Mouse (Mus musculus): ENCODE measurements at regions not wholly inside any gene's neighbourhood (a gene's known extent, or its start where the extent isn't known, plus 50 kb on each side); places are given as distances from the start of the nearest gene placed in this dataset.
A peak's percentile ranks its signal among the peaks of the same experiment; 100 is the strongest.

- Histone ChIP-seq H3K27ac (ENCODE audit: control insufficient read depth, insufficient read depth, low read depth, low read length) (no peak overlapping the region), H3K36me3 (ENCODE audit: control insufficient read depth, insufficient read depth, low read length) (no peaks in the 10 kb centered on the region), H3K27me3 (ENCODE audit: control insufficient read depth, insufficient read depth, low read length) (no peaks in the 10 kb centered on the region), H3K4me3 (ENCODE audit: control insufficient read depth, low read depth, low read length) (no peak overlapping the region), H3K4me1 (ENCODE audit: control insufficient read depth, insufficient read depth, low read length) (no peaks in the 10 kb centered on the region)
- TF ChIP-seq CTCF (IDR thresholded peaks at IDR 0.05; ENCODE audit: control insufficient read depth, insufficient read depth, insufficient replicate concordance, low read depth, low read length): no peak
- TF ChIP-seq POLR2A (IDR thresholded peaks at IDR 0.05; ENCODE audit: control insufficient read depth, low read depth, low read length): no peak
Measured at GRCm38 (mm10) chr2:28349911-28350310, 96.7 kb upstream of the Ppp1r26 start.

GRCm38 (mm10) chr2:28351445-28351844 lies 95.2 kb upstream of the Ppp1r26 start:
- no peak overlapping the region for H3K4me3 ChIP-seq (ENCODE audit: control insufficient read depth, low read depth, low read length)
- no peak for TF ChIP-seq CTCF (IDR thresholded peaks at IDR 0.05; ENCODE audit: control insufficient read depth, insufficient read depth, insufficient replicate concordance, low read depth, low read length)
- TF ChIP-seq POLR2A (IDR thresholded peaks at IDR 0.05; ENCODE audit: control insufficient read depth, low read depth, low read length): no peak
- H3K27me3 ChIP-seq (ENCODE audit: control insufficient read depth, insufficient read depth, low read length): no peaks in the 10 kb centered on the region
- H3K36me3 ChIP-seq (ENCODE audit: control insufficient read depth, insufficient read depth, low read length): no peaks in the 10 kb centered on the region
- H3K4me1 ChIP-seq (ENCODE audit: control insufficient read depth, insufficient read depth, low read length): no peaks in the 10 kb centered on the region
- H3K27ac ChIP-seq (ENCODE audit: control insufficient read depth, insufficient read depth, low read depth, low read length): no peak overlapping the region

DNA sequence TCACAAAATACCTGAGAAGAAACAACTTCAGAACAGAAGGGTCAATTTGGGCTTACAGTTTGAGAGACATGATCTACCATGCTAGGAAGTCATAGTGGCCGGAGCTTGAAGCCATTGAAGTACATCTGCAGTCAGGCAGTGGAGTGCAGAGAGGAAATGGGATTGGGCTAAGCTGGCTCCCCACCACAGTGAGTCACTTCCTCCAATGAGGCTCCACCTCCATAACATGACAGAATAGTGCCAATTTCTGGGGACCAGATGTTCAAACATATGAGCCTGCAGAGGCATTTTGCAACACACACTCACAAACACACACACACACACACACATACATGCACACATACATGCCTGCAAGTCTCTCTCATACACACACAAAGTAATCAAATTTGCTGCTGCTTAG lies 93.7 kb upstream of the Ppp1r26 start:
- Histone ChIP-seq H3K27ac (ENCODE audit: control insufficient read depth, insufficient read depth, low read depth, low read length) (no peak overlapping the region), H3K4me3 (ENCODE audit: control insufficient read depth, low read depth, low read length) (no peak overlapping the region), H3K4me1 (ENCODE audit: control insufficient read depth, insufficient read depth, low read length) (no peaks in the 10 kb centered on the region), H3K27me3 (ENCODE audit: control insufficient read depth, insufficient read depth, low read length) (no peaks in the 10 kb centered on the region), H3K36me3 (ENCODE audit: control insufficient read depth, insufficient read depth, low read length) (no peaks in the 10 kb centered on the region)
- TF ChIP-seq POLR2A (IDR thresholded peaks at IDR 0.05; ENCODE audit: control insufficient read depth, low read depth, low read length) (no peak), CTCF (IDR thresholded peaks at IDR 0.05; ENCODE audit: control insufficient read depth, insufficient read depth, insufficient replicate concordance, low read depth, low read length) (no peak)

DNA sequence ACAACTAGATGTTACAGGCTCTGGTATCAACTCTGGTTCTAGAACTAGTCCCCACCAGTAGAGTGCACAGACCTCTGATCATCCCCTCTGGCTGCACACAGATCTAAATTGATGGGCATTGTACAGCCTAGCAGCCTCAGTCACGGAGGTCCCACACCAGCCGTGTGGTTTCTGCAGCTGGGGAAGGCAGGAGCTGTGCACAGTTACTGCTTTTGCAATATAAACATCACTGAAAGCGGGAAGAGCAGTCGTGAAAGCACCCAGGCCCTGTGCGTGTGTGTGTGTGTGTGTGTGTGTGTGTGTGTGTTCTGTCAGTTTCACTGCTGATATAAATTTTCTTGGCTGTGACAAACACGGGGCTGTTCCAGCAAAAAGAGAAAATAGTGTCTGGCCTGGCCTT lies 84.4 kb upstream of the Ppp1r26 start:
- Histone ChIP-seq H3K4me1 (ENCODE audit: control insufficient read depth, insufficient read depth, low read length) (no peaks in the 10 kb centered on the region), H3K36me3 (ENCODE audit: control insufficient read depth, insufficient read depth, low read length) (no peaks in the 10 kb centered on the region), H3K27ac (ENCODE audit: control insufficient read depth, insufficient read depth, low read depth, low read length) (no peak overlapping the region), H3K27me3 (ENCODE audit: control insufficient read depth, insufficient read depth, low read length) (no peaks in the 10 kb centered on the region), H3K4me3 (ENCODE audit: control insufficient read depth, low read depth, low read length) (no peak overlapping the region)
- TF ChIP-seq CTCF (IDR thresholded peaks at IDR 0.05; ENCODE audit: control insufficient read depth, insufficient read depth, insufficient replicate concordance, low read depth, low read length): no peak
- no peak for TF ChIP-seq POLR2A (IDR thresholded peaks at IDR 0.05; ENCODE audit: control insufficient read depth, low read depth, low read length)

DNA sequence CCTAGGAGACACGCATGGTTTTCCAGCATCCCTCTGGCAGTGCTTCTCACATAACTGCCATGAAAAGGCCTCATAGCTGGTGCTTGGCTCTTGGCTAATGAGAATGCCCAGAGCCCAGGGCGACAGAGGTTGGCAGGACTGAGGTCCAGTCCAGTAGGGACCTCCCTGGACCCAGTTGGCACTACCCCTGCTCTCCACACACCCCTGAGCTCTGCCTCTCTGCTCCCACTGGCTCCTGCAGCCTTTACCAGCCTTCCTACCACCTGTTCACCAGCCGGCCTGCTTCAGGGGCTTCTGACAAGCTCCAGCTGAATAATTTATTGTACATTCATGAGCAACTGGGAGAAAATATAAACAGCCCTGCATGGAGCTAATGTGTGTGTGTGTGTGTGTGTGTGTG lies 82.0 kb upstream of the Ppp1r26 start:
- H3K36me3 ChIP-seq (ENCODE audit: control insufficient read depth, insufficient read depth, low read length): no peaks in the 10 kb centered on the region
- no peaks in the 10 kb centered on the region for H3K27me3 ChIP-seq (ENCODE audit: control insufficient read depth, insufficient read depth, low read length)
- peaks cover 4% of the 10 kb centered on the region; the same call in 1 of the 2 replicates for H3K4me1 ChIP-seq (ENCODE audit: control insufficient read depth, insufficient read depth, low read length)
- H3K27ac ChIP-seq (ENCODE audit: control insufficient read depth, insufficient read depth, low read depth, low read length): no peak overlapping the region
- TF ChIP-seq CTCF (IDR thresholded peaks at IDR 0.05; ENCODE audit: control insufficient read depth, insufficient read depth, insufficient replicate concordance, low read depth, low read length): no peak
- no peak for TF ChIP-seq POLR2A (IDR thresholded peaks at IDR 0.05; ENCODE audit: control insufficient read depth, low read depth, low read length)
- H3K4me3 ChIP-seq (ENCODE audit: control insufficient read depth, low read depth, low read length): no peak overlapping the region

GRCm38 (mm10) chr2:28365756-28366155 lies 80.8 kb upstream of the Ppp1r26 start:
- TF ChIP-seq POLR2A (IDR thresholded peaks at IDR 0.05; ENCODE audit: control insufficient read depth, low read depth, low read length) (no peak), CTCF (IDR thresholded peaks at IDR 0.05; ENCODE audit: control insufficient read depth, insufficient read depth, insufficient replicate concordance, low read depth, low read length) (no peak)

DNA sequence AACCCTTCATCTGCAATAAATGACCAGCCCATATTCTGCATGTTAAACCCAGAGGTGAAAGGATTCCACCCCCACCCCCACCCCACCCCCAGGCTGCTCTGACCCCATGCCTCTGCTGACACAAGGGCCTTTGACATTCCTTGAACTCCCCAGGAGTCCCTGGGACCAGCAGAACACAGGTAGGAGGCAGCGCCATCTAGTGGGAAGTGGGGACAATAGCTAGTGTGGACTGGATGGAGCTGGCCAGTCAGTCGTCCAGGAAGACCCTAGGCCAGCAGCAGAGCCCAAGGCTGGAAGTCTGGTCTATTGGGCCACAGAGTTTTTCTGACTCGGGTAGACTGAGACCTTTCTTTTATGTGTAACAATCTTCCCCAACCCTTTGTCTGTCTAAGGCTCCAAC lies 71.8 kb upstream of the Ppp1r26 start:
- H3K4me3 ChIP-seq (ENCODE audit: control insufficient read depth, low read depth, low read length): no peak overlapping the region
- TF ChIP-seq CTCF (IDR thresholded peaks at IDR 0.05; ENCODE audit: control insufficient read depth, insufficient read depth, insufficient replicate concordance, low read depth, low read length) (peak; percentile 88; the same call in 1 of the 2 replicates), POLR2A (IDR thresholded peaks at IDR 0.05; ENCODE audit: control insufficient read depth, low read depth, low read length) (no peak)
- no peaks in the 10 kb centered on the region for H3K27me3 ChIP-seq (ENCODE audit: control insufficient read depth, insufficient read depth, low read length)
- H3K36me3 ChIP-seq (ENCODE audit: control insufficient read depth, insufficient read depth, low read length): no peaks in the 10 kb centered on the region
- no peak overlapping the region for H3K27ac ChIP-seq (ENCODE audit: control insufficient read depth, insufficient read depth, low read depth, low read length)
- peaks cover under 1% of the 10 kb centered on the region for H3K4me1 ChIP-seq (ENCODE audit: control insufficient read depth, insufficient read depth, low read length)

More at GRCm38 (mm10) chr2:28365756-28366155, 80.8 kb upstream of the Ppp1r26 start:
- Histone ChIP-seq H3K27me3 (ENCODE audit: control insufficient read depth, insufficient read depth, low read length) (no peaks in the 10 kb centered on the region), H3K4me3 (ENCODE audit: control insufficient read depth, low read depth, low read length) (no peak overlapping the region), H3K36me3 (ENCODE audit: control insufficient read depth, insufficient read depth, low read length) (no peaks in the 10 kb centered on the region), H3K27ac (ENCODE audit: control insufficient read depth, insufficient read depth, low read depth, low read length) (no peak overlapping the region), H3K4me1 (ENCODE audit: control insufficient read depth, insufficient read depth, low read length) (peaks cover 6% of the 10 kb centered on the region)

Measured in testis, adult 2 months (tissue).